Mouse (Mus musculus) mature B cell (primary cell): ENCODE results near the gene Plekhg5.
"Not testable (repeated sequence)": the region's sequence is repeated elsewhere in the genome, so short reads cannot be mapped to it uniquely, and the experiment has no call there.

ENCODE experiments used
- in situ Hi-C: fragments of 300-500 bp; cut with MboI; formaldehyde crosslinking; loops from 2 replicates; pipeline ENCODE4 v1.14.3; 2019

Plekhg5 gene

DNA sequence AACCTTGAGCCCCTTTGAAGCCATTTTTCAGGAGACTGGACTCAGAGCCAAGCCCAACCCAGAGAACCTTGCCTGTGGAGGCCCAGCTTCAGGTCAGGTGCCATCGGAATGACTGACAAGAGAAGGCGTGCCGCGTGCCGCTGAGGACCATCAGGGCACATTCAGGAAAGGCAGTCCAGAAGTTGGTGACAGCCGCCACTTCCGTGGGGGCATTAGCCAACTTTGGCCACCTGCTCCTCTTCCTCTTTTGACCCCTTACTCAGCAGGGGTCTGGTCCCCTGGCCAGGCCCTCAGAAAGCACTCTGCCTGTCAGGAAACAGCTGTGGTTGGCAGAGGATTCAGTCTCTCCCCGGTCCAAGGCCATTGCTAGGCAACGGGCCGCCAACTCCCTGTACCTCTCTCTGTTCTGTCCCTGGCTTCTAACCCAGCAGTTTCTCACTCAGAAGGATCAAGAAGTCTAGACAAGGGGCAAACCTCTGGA is at the start of gene Plekhg5:
TSS of gene Plekhg5 (plus strand) at position 378 of the 481 bp plus-strand sequence.
- in situ Hi-C loops = no loop called here

DNA sequence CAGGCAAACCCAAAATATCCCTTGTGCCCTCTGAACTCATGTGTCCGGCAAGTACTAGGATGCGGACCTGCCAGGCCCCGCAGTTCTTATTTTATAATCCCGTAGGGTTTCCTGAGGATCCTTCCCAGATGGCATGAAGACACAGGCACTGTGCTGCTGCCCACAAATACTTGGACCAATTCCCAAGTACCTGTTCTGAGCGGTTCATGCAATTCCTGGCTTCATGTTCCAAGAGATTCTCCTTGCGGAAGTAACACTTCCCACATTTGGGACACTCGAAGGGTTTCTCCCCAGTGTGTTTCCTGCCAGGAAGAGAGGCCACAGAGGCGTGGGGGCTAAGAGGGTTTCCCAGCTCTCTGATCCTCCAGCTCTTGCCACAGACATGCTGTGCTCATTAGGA is 49.8 kb upstream of the Plekhg5 start:
- in situ Hi-C loops = no loop called here

DNA sequence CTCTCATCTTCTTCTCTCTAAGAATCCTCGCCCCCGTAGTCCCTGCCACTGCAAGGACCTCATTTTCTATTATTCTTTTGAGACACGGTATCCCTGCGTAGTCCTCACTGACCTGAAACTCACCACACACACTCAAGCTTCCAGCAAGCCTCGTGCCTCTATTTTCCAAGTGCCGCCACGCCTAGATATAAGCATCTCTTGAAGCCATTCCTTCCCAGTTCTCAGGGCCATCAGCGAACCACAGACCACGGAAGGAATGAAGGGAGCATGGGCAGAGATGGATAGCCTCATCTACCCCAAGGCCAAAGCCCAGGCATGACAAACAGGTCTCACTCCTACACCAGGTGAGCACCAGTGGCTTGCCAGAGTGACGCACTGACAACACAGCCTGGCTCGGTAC is 47.8 kb upstream of the Plekhg5 start:
- in situ Hi-C loops = no loop called here

DNA sequence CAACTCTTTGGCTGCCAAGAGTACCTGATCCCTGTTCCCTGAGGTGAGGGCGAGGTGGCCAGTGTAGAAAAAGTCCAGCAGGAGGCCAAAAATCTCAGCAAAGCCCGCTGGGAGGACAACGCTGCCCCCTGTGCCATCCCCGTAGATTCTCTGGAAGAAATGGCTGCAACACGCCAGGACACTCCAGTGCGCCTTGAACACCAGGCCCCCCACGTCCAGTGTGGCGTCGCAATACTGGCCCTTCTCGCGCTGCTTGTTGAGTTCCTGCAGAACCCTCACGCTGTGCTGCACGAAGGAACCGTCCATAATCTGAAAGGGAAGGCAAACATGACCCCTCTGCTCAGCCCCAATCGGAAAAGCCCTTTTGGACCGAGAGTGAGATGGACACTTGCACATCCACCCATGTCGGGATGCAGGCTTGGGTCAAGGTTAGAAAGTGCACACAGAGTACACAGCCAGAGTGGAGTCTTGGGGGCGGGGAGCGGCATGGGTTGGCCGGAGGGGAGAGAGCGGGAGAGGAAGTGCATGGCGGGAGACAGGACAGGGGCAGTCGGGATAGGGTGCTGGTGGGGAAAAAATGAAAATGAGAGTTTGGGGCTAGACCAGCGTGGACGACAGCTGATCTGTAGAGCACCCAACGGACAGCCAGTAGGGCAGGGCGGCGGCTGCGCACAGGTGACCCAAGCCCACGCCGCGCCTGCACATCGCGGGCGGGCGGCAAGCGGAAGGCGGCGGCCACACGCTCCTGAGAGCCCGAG is 45.4 kb upstream of the Plekhg5 start:
- in situ Hi-C loops = no loop called here

DNA sequence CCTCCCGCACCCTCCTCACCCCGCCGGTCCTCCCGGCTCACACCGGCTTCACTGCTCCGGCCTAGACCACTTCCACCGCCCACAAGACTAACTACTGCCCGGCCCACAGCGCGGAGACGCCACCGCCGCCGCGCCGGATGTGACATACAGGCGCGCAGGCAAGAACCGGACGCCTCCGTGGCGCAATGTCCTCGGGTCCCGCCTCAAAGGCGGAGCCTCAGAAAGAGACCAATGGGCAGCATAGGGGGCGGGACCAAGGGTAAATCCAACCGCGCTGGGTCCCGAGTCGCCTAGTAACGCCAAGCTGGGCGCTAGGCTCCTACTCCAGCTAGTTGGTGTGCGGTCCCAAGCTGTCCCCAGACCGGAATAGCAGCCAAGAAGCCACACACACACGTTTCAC is 44.8 kb upstream of the Plekhg5 start, which contains the start of gene Zbtb48:
TSS of gene Zbtb48 (minus strand) at position 148 of the 400 bp plus-strand sequence.
- in situ Hi-C loops = no loop called here

DNA sequence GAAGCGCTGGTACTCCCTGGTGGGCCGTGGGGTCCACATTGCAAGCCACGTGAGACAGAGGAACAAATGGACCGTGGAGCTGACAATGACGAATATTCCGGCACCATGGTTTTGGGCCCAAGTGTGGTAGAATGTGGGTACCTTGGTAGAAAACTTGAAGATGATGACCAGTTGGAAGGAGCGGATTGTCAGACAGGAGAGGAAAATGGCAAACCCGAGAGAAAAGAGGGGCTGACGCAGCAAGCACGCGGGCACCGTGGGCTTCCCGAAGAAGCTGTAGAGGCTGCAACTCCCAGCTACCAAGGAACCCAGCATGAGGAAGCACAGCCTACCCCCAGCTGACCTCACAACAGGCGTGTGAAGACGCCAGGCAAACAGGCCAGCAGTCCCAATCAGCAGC is 43.8 kb upstream of the Plekhg5 start:
- in situ Hi-C loops = no loop called here

DNA sequence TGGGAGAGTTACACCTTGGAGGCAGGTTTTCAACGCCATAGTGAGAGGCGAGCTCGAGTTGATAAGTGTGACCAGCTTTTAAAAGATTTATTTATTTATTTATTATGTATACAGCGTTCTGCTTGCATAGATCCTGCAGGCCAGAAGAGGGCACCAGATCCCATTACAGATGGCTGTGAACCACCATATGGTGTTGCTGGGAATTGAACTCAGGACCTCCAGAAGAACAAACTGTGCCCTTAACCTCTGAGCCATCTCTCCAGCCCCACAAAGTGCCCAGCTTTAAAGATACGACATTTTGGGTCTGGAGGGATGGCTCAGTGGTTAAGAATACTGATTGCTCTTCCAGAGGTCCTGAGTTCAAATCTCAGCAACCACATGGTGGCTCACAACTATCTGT is 43.2 kb upstream of the Plekhg5 start:
- in situ Hi-C loops = no loop called here

DNA sequence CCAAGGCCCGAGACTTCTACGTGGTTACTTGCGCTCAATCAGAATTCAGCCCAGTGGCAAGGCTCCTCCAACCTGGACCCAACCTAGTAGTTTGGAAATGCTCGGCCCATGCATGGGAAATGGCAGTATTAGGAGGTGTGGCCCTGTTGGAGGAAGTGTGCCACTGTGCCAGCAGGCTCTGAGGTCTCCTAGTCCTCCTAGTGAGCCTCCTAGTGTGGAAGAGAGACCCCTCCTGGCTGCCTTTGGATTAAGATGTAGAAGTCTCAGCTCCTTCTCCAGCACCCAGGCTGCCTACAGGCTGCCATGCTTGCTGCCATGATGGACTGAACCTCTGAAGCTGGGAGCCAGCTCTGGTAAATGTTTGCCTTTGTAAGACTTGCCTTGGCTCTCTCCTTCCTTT is 42.3 kb upstream of the Plekhg5 start:
- in situ Hi-C loops = no loop called here

DNA sequence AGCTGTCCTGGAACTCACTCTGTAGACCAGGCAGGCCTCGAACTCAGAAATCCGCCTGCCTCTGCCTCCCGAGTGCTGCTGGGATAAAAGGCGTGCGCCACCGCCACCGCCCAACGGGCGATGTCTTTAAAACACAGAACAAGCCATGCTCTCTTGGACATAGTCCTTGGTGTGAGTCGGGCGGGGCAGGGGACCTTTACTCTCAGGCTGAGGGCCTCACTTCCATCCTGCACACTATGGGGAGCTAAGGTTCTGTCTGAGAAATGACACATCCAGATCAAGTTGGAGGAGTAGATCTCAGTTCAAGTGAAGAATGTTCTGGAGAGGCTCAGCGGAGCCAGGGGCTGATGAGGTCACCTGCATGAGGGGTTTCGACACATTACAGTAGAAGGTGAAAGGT is 39.4 kb upstream of the Plekhg5 start:
- in situ Hi-C loops = no loop called here

DNA sequence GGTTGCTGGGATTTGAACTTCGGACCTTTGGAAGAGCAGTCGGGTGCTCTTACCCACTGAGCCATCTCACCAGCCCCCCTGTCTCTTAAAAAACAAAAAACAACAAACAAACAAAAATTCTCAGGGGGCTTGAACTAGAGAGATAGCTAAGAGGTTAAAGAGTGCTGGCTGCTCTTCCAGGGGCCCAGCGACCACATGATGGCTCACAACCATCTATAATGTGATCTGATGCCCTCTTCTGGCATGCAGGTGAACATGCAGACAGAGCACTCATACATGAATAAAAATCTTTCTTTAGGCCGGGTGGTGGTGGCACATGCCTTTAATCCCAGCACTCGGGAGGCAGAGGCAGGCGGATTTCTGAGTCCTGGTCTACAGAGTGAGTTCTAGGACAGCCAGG is 35.8 kb upstream of the Plekhg5 start:
- in situ Hi-C loops = not testable (repeated sequence)

DNA sequence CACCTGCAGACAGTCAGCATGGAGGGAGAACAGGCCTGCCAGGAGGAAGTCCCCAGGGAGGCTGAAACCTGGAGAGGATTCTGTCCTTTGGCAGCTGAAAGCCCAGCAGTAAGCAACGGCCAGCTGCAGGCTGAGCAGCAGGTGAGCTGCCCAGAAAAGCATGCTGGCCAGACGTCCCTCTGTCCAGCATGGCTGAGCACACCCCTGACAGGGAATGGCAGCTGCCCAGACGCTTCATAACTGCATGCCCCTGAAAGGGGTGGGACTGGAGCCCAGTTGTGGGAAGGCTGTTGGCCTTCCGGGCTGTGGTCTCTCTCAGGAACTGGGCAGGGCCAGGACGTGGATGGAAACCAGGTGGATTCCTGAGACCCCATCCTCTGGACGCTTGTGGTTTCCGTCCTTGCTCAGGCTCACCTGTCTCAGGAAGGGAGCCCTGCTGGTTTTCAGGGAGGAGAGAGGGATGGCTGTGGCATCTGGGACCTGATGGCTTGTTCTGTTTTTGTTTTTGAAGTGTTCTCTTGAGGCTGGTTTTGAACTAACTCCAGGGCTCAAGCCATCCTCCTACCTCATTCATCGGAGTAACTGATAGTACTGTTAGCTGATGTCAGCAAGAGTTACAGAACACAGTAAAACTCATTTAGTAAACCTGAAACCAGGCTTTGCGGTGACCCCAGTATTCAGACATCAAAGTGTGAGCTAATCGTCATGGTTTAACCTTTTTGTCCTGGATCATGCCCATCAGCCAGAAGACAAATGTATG is 33.9 kb upstream of the Plekhg5 start, which contains the start of gene Tas1r1:
TSS of gene Tas1r1 (minus strand) at position 344 of the 760 bp plus-strand sequence.
- in situ Hi-C loops = no loop called here

DNA sequence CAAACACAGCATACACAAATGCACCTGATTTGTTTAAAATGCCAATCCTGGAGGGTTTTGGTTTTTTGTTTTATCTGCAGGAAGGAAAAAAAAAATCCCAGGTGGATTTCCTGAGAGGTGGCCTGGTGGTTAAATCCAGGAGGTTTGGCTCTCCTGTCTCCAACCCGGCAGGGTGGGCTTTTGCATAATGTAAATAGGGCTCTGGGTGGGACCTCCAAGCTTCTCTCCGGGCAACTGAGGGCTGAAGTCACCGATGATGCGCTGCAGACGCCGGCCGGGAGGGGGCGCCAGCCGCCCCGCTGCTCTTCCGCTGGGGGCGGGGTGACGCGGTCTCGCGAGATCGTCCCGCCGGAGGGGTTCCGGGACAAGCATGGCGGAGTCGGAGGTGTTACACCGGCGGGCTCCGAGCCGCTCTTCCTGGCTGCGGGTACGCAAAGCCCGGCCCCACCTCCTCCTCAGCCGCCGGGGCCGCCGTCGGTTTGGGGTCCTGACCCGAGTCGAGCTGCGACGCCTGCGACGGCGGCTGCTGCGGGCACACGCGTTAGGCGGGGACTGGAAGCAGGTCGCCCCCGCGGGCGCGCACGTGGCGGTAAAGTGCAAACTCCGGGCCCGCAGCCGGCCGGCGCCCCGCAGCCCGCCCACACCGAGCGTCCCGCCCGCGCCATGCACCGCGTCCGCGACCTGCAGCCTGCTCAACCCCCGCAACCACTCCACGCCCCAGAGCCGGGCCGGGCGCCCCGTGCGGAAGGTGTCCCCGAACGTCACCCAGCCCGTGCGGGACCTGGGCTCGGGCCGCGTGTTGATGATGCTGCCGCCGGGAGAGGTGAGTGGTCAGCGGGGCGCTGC is 33.1 kb upstream of the Plekhg5 start, which contains the start of gene Nol9:
TSS of gene Nol9 (plus strand) at position 337 of the 846 bp plus-strand sequence.
- in situ Hi-C loops = no loop called here

DNA sequence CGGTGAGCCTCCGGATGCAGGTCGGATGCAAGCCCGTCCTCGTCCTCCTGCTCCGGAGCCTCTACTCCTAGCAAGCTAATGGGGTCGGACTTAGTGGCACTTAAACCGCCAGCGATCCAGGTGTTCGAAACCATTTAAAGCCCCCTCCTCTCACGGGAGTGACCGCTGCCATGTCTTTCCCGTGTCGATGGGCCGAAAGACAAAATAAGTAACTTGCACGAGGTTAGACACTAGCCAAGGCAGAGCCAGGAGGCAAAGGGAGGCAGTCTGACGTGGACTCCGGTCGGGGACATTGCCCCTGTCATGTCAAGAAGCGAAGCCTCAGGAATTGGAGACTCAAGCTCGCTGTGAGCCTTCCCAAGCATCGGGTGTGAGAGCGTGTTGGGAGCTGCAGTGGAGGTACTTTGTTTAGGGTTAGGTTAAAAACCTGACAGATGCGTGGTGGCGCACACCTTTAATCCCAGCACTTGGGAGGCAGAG is 32.4 kb upstream of the Plekhg5 start:
- in situ Hi-C loops = no loop called here

DNA sequence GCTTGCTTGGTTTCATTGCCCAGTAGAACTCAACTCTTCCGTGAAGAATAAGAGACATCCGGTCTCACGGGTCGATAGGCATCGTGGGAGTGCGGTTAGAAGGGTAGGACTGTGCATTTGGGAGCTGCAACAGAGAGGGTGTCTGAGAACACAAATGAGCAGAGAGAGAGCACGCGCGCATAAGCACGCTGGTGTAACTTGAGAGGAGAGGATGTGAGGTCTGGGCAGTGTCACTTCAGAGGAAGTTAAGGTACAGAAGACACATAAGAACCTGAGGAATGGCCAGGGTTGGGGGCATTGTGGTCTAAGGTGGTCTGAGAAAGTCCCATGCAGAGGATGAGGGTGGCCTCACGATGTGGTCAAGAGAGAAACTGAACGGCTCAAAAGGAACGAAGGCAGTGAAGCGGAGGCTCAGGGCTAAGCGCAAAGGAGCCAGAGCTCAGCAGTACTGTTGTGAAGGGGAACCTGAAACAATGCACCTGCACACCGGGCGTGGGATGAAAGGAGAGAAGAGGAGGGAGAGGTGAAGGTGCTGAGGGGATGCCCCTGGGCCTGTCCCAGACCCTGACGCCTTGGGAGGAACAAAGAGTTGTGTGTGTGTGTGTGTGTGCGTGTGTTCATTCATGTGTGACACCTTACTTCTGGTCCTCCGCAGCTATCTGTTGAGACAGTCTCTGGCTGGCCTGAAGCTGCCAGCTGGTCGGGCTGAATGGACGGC is 30.2 kb upstream of the Plekhg5 start:
- in situ Hi-C loops = no loop called here

DNA sequence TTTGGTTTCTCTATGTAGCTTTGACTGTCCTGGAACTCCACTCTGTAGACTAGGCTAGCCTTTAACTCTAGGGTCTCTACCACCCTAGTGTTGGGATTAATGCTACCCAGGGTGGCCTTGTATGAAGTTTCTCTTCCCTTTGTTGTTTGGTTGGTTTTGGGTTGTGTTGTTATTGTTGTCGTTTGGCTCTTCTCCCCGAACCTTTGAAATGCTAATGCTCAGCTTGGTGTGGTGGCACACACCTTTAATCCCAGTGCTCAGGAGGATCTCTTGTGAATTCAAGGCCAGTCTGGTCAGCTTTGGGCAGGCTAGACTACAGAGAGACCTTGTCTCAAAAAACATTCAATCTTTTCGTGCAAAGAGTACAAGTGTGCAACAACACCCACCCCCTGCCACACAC is 29.1 kb upstream of the Plekhg5 start:
- in situ Hi-C loops = no loop called here

DNA sequence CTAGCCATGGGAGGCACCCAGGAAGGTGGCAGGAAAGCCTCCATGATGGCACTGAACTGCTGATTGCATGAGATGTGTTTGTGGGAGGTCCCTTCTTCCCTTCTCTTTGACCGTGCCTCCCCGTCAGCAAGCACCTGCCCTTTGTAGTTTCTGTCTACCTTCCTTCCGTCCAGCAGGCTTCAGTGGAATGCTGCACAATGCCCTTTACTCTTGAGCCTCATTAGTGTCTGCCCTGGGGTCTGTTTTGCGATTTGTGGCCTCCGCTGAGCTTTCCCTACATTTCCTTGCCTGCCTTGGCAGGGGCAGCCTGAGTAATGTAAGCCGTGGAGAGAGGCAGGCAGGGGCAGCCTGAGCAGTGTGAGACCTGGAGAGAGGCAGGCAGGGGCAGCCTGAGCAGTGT is 27.7 kb upstream of the Plekhg5 start:
- in situ Hi-C loops = no loop called here

DNA sequence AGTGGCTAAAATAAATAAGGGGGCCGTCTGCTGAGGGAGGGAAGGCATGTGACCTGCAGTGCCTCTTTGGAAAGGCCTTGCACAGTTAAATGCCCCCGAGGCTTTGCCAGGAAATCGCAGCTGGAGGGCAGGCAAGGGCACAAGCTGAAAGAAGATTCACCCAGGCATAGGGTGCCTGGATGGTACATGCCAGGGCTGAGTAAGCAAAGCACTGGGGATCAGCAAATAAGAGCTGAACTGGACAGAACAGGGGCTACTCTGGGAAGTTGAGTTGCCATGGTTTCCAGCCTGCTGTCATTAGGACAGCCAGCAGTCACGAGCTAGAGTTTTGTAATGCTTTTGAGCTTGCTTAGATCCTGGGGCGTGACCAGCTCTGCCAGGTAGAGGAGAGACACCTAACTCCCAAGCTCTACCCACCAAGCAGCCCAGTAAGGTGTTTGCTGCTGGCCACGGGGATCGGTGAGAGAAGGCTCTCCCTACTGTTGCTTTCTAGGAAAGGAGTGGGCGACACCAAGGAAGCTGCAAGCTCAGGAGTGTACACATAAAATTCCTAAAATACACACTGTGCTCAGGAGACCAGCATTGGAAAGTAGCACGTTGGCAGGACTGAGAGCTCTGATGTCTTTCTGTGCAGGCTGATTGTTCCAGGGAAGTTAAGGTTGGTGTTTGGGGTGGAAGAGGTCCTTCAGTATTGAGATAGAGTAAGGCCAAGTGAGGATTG is 9.7 kb upstream of the Plekhg5 start:
- in situ Hi-C loops = no loop called here

DNA sequence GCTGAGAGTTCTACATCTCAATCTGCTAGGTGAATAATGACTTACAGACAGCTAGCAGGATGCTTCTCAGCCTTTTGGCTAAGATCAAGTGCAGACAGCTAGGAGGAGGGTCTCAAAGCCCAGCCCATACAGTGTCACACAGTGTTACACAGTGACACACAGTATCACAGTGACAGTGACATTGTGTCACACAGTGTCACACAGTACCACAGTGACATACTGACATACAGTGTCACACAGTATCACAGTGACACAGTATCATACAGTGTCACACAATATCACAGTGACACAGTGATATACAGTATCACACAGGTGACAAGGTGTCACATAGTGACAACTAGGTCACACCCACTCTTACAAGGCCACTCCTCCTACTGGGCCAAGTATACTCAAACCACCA is 5.0 kb upstream of the Plekhg5 start:
- in situ Hi-C loops = no loop called here

DNA sequence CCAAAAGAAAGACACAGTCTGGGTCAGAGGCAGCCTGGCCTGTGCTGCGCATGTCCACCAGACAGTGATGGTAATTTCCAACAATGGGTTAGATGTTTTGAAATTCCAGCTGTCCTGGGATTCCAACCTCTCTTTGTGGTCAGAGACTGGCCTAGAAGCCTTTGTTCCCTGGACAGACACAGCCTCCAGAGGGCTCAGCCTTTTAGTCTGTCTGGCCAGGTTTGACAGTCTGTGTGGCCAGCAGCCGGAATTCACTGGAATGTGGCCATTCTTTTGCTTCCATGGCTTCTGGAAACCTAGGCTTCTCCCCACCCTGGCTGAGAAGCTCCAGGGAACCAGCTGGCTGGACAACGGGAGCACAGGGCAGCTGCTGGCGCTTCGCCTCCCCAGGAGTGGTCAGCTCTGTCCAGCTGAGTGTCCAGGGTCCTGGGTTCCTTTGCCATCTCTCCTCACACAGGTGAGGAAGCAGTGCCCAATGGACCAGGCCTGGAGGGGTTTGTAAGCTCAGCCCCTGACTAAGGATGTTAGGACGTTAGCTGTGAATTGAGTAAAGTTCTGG is 4.1 kb upstream of the Plekhg5 start:
- in situ Hi-C loops = no loop called here

DNA sequence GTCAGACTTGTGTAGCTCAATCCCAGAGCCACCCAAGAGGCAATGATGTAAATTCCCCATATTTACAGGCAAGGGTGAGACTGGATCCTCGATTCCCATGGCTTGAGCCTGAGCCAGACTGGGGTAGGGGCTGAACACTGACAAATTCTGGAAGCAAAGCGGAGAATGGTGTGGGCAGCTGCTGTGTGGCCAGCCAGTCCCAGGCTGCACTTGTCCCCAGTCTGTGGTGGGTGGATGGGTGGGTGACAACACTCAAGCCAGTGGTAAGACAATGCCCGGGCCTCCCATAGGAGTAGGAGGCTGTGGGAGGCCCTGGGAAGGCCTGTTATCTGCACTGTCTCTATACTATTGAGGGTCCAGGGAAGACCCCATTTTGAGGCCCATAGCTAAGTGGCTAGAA is 3.1 kb upstream of the Plekhg5 start:
- in situ Hi-C loops = no loop called here
